Mouse (Mus musculus) erythroblast, embryonic 14.5 days (primary cell): ENCODE data around the gene S1pr5.

Experiments used
- GATA1 ChIP-seq: IDR thresholded peaks from 2 replicates; pipeline ENCODE4 v1.6.1; 2012; ENCODE audit warnings: low read length, inconsistent platforms, mixed read lengths
- TAL1 ChIP-seq: IDR thresholded peaks from 3 replicates; pipeline ENCODE4 v1.6.1; 2012; ENCODE audit warnings: low read length, inconsistent platforms, mixed read lengths

- TF ChIP-seq GATA1 (no peak), TAL1 (no peak)
Measured at GRCm38 (mm10) chr9:21276307-21276706, 28.1 kb upstream of the S1pr5 start.
